Mouse (Mus musculus): Measurements from ENCODE around the gene Tgm6. TPM values are rescaled to one million over a fixed set of nuclear protein-coding genes. Genes with fewer than 3 reads are reported as not detected.

The Tgm6 gene
- polyA plus RNA-seq, 1 experiment from 2014 or later = not detected

- DNase-seq (ENCODE audit: low spot score) (no peak), ATAC-seq (ENCODE audit: insufficient read depth, low FRiP score, low TSS enrichment) (no peak)
- H3K9me3 ChIP-seq (ENCODE audit: control insufficient read depth, low read length) = no peaks in the 10 kb centered on the region
- WGBS = 94% methylated on average over 16 of the region's 16 CpGs
- no peaks in the 10 kb centered on the region for H3K27me3 ChIP-seq (ENCODE audit: control insufficient read depth, insufficient read depth, low read length)
- no peaks in the 10 kb centered on the region for H3K4me1 ChIP-seq (ENCODE audit: control insufficient read depth, insufficient read depth, low read length)
- H3K9ac ChIP-seq (ENCODE audit: low read length) = no peak within 1 kb of the TSS
- H3K36me3 ChIP-seq (ENCODE audit: control insufficient read depth, insufficient read depth, low read length) = no peaks in the 10 kb centered on the region
- H3K4me3 ChIP-seq (ENCODE audit: low read depth, low read length) = no peak within 1 kb of the TSS
- H3K27ac ChIP-seq (ENCODE audit: low read depth, low read length) = no peak within 1 kb of the TSS
- H3K4me2 ChIP-seq (ENCODE audit: low read depth) = no peak within 1 kb of the TSS
These were observed 82.7 kb downstream of the Tgm6 start, which contains the start of gene Tmc2 for GRCm38 (mm10) chr2:130194894-130195293. Gene Tmc2, plus strand, starts transcription at chr2:130195194.

DNA sequence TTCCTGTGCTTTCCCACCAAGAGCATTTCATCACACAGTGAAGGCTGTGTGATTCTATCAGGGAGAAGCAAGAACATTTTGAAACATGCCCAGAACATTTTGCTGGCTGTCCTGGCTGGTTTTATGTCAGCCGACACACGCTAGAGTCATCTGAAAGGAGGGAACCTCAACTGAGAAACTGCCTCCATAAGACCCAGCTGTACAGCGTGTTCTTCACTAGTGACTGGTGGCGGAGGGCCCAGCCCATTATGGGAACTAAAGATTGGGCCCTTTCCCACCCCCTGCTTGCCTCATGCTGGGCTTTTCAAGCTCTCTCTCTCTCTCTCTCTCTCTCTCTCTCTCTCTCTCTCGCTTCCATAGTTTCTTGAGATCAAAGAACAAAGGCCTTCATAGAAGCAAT, 88.7 kb downstream of the Tgm6 start:
- 76% methylated on average over 5 of the region's 5 CpGs for WGBS
- Histone ChIP-seq H3K27me3 (ENCODE audit: control insufficient read depth, insufficient read depth, low read length) (no peaks in the 10 kb centered on the region), H3K36me3 (ENCODE audit: control insufficient read depth, insufficient read depth, low read length) (no peaks in the 10 kb centered on the region), H3K4me3 (ENCODE audit: low read depth, low read length) (no peak overlapping the region), H3K4me2 (ENCODE audit: low read depth) (no peak overlapping the region), H3K9ac (ENCODE audit: low read length) (no peak overlapping the region), H3K9me3 (ENCODE audit: control insufficient read depth, low read length) (no peaks in the 10 kb centered on the region), H3K27ac (ENCODE audit: low read depth, low read length) (no peak overlapping the region), H3K4me1 (ENCODE audit: control insufficient read depth, insufficient read depth, low read length) (no peaks in the 10 kb centered on the region)
- no peak for ATAC-seq (ENCODE audit: insufficient read depth, low FRiP score, low TSS enrichment)
- DNase-seq (ENCODE audit: low spot score) = no peak

Other genes starting within 250 kb of the Tgm6 start
- gene Tgm3, start 100.1 kb upstream of the Tgm6 start, polyA plus RNA-seq (2014; fragmentation: Nextera tagmentation; extraction: Ambion mirVana) = not detected in 2 replicates
- 705 and 724 TPM in 2 replicates for gene Snrpb, start 67.0 kb downstream of the Tgm6 start, polyA plus RNA-seq (2014; fragmentation: Nextera tagmentation; extraction: Ambion mirVana)
- not detected in 2 replicates for gene Tmc2, start 82.8 kb downstream of the Tgm6 start, polyA plus RNA-seq (2014; fragmentation: Nextera tagmentation; extraction: Ambion mirVana)
- 335 and 348 TPM in 2 replicates for gene Nop56, start 162.0 kb downstream of the Tgm6 start, polyA plus RNA-seq (2014; fragmentation: Nextera tagmentation; extraction: Ambion mirVana)
- gene Idh3b, start 172.1 kb downstream of the Tgm6 start, polyA plus RNA-seq (2014; fragmentation: Nextera tagmentation; extraction: Ambion mirVana) = 148 and 149 TPM in 2 replicates
- 2.0 and 2.1 TPM in 2 replicates for gene Ebf4, start 182.8 kb downstream of the Tgm6 start, polyA plus RNA-seq (2014; fragmentation: Nextera tagmentation; extraction: Ambion mirVana)